Mouse (Mus musculus) liver, embryonic 12.5 days (tissue): ENCODE data around the gene Sorcs2. TPM values are rescaled to one million over a fixed set of nuclear protein-coding genes. Genes with fewer than 3 reads are reported as not detected.

Source experiments
- ATAC-seq: fragments of 200-750 bp; cut with Nextera tagmentation; 2 replicates; pipeline ENCODE4 v1.8.0; 2017; ENCODE audit warnings: moderate number of reproducible peaks, mild to moderate bottlenecking, moderate library complexity
- H3K27ac ChIP-seq: fragments of 300-500 bp; sonication (generic); 2 replicates; pipeline ENCODE4 v1.5.1; 2016; ENCODE audit warnings: mild to moderate bottlenecking
- H3K27me3 ChIP-seq: fragments of 300-500 bp; sonication (generic); replicated peaks from 2 replicates; pipeline ENCODE4 v1.6.1; 2016; ENCODE audit warnings: mild to moderate bottlenecking, moderate library complexity
- H3K36me3 ChIP-seq: fragments of 300-500 bp; sonication (generic); 2 replicates; pipeline ENCODE4 v1.6.1; 2016; ENCODE audit warnings: mild to moderate bottlenecking, moderate library complexity
- H3K4me1 ChIP-seq: fragments of 300-500 bp; sonication (generic); 2 replicates; pipeline ENCODE4 v1.6.1; 2016
- H3K4me2 ChIP-seq: fragments of 300-500 bp; sonication (generic); 2 replicates; pipeline ENCODE4 v1.6.1; 2016; ENCODE audit warnings: mild to moderate bottlenecking, moderate library complexity
- H3K4me3 ChIP-seq: fragments of 300-500 bp; sonication (generic); 2 replicates; pipeline ENCODE4 v1.5.1; 2016; ENCODE audit warnings: mild to moderate bottlenecking, moderate library complexity
- H3K9ac ChIP-seq: fragments of 300-500 bp; sonication (generic); 2 replicates; pipeline ENCODE4 v1.6.1; 2016; ENCODE audit warnings: mild to moderate bottlenecking, moderate library complexity
- H3K9me3 ChIP-seq: fragments of 300-500 bp; sonication (generic); replicated peaks from 2 replicates; pipeline ENCODE4 v1.6.1; 2016; ENCODE audit warnings: mild to moderate bottlenecking, moderate library complexity
- WGBS: fragments of 180-500 bp; shearing (Covaris S2); methylation state at CpG from one replicate; pipeline ENCODE4 v1.1.7; 2016; ENCODE audit not compliant: insufficient replicate concordance; 5-methylcytosine and 5-hydroxymethylcytosine counted together
- polyA plus RNA-seq: library from polyadenylated mRNA; unstranded; fragments of >200 nt; fragmentation: Nextera tagmentation; extraction: Ambion mirVana; gene quantifications from 2 replicates; pipeline ENCODE4 v1.2.1, GENCODE M21; 2016

Gene Sorcs2
- polyA plus RNA-seq, 1 experiment from 2014 or later, result 1.2 TPM

- no peaks in the 10 kb centered on the region; the same call in 1 of the 2 replicates for H3K27me3 ChIP-seq
- H3K4me2 ChIP-seq, result no peak overlapping the region
- H3K36me3 ChIP-seq, result no peaks in the 10 kb centered on the region
- 41% methylated on average over 5 of the region's 5 CpGs for WGBS
- H3K27ac ChIP-seq, result no peak overlapping the region
- H3K9me3 ChIP-seq, result no peaks in the 10 kb centered on the region
- no peaks in the 10 kb centered on the region for H3K4me1 ChIP-seq
- H3K4me3 ChIP-seq, result no peak overlapping the region
- no peak for ATAC-seq
- H3K9ac ChIP-seq, result no peak overlapping the region
Measured at GRCm38 (mm10) chr5:36118061-36118460, 279.9 kb downstream of the Sorcs2 start.

GRCm38 (mm10) chr5:36115519-36115918 lies 282.4 kb downstream of the Sorcs2 start:
- Histone ChIP-seq H3K27ac (no peak overlapping the region), H3K4me1 (no peaks in the 10 kb centered on the region), H3K9ac (no peak overlapping the region), H3K4me3 (no peak overlapping the region), H3K9me3 (no peaks in the 10 kb centered on the region), H3K4me2 (no peak overlapping the region), H3K36me3 (no peaks in the 10 kb centered on the region), H3K27me3 (no peaks in the 10 kb centered on the region)
- ATAC-seq, result no peak
- WGBS, result 61% methylated on average over 7 of the region's 7 CpGs

GRCm38 (mm10) chr5:36113696-36114095 lies 284.2 kb downstream of the Sorcs2 start:
- Histone ChIP-seq H3K36me3 (no peaks in the 10 kb centered on the region), H3K4me3 (no peak overlapping the region), H3K4me1 (no peaks in the 10 kb centered on the region), H3K4me2 (no peak overlapping the region), H3K9me3 (no peaks in the 10 kb centered on the region), H3K27me3 (no peaks in the 10 kb centered on the region), H3K27ac (no peak overlapping the region), H3K9ac (no peak overlapping the region)
- no peak for ATAC-seq
- 18% methylated on average over 2 of the region's 2 CpGs for WGBS

- Histone ChIP-seq H3K4me2 (no peak overlapping the region), H3K36me3 (no peaks in the 10 kb centered on the region), H3K9me3 (no peaks in the 10 kb centered on the region), H3K9ac (no peak overlapping the region), H3K27ac (no peak overlapping the region), H3K4me3 (no peak overlapping the region), H3K27me3 (no peaks in the 10 kb centered on the region), H3K4me1 (no peaks in the 10 kb centered on the region)
- no peak for ATAC-seq
- 54% methylated on average over 6 of the region's 6 CpGs for WGBS
Measured at GRCm38 (mm10) chr5:36112696-36113095, 285.2 kb downstream of the Sorcs2 start.

GRCm38 (mm10) chr5:36111516-36111915 lies 286.4 kb downstream of the Sorcs2 start:
- Histone ChIP-seq H3K9me3 (no peaks in the 10 kb centered on the region), H3K4me2 (no peak overlapping the region), H3K27me3 (no peaks in the 10 kb centered on the region), H3K4me1 (no peaks in the 10 kb centered on the region), H3K9ac (no peak overlapping the region), H3K4me3 (no peak overlapping the region), H3K36me3 (no peaks in the 10 kb centered on the region), H3K27ac (no peak overlapping the region)
- 56% methylated on average over 3 of the region's 3 CpGs for WGBS
- no peak for ATAC-seq

- H3K4me1 ChIP-seq, result no peaks in the 10 kb centered on the region
- 68% methylated on average over 4 of the region's 4 CpGs for WGBS
- H3K27me3 ChIP-seq, result no peaks in the 10 kb centered on the region
- H3K4me3 ChIP-seq, result no peak overlapping the region
- H3K27ac ChIP-seq, result no peak overlapping the region
- no peak overlapping the region for H3K9ac ChIP-seq
- H3K9me3 ChIP-seq, result no peaks in the 10 kb centered on the region
- no peaks in the 10 kb centered on the region for H3K36me3 ChIP-seq
- no peak overlapping the region for H3K4me2 ChIP-seq
- no peak for ATAC-seq
Measured at GRCm38 (mm10) chr5:36108339-36108887, 289.5 kb downstream of the Sorcs2 start.

- H3K27ac ChIP-seq, result no peak overlapping the region
- no peak for ATAC-seq
- no peak overlapping the region for H3K4me3 ChIP-seq
- H3K4me1 ChIP-seq, result no peaks in the 10 kb centered on the region
- no peaks in the 10 kb centered on the region for H3K9me3 ChIP-seq
- H3K27me3 ChIP-seq, result no peaks in the 10 kb centered on the region
- H3K36me3 ChIP-seq, result no peaks in the 10 kb centered on the region
- WGBS, result 69% methylated on average over 2 of the region's 2 CpGs
- H3K4me2 ChIP-seq, result no peak overlapping the region
- H3K9ac ChIP-seq, result no peak overlapping the region
Measured at GRCm38 (mm10) chr5:36103483-36103882, 294.5 kb downstream of the Sorcs2 start.

GRCm38 (mm10) chr5:36101129-36101528 lies 296.8 kb downstream of the Sorcs2 start:
- no peaks in the 10 kb centered on the region for H3K9me3 ChIP-seq
- H3K4me1 ChIP-seq, result no peaks in the 10 kb centered on the region
- H3K36me3 ChIP-seq, result no peaks in the 10 kb centered on the region
- 60% methylated on average over 10 of the region's 10 CpGs for whole genome bisulfite sequencing
- no peak overlapping the region for H3K4me3 ChIP-seq
- ATAC-seq, result no peak
- no peaks in the 10 kb centered on the region for H3K27me3 ChIP-seq
- H3K4me2 ChIP-seq, result no peak overlapping the region
- no peak overlapping the region for H3K9ac ChIP-seq
- H3K27ac ChIP-seq, result no peak overlapping the region

GRCm38 (mm10) chr5:36100488-36100887 lies 297.5 kb downstream of the Sorcs2 start:
- Histone ChIP-seq H3K27ac (no peak overlapping the region), H3K9ac (no peak overlapping the region), H3K4me3 (no peak overlapping the region), H3K4me1 (no peaks in the 10 kb centered on the region), H3K36me3 (no peaks in the 10 kb centered on the region), H3K9me3 (no peaks in the 10 kb centered on the region), H3K4me2 (no peak overlapping the region), H3K27me3 (no peaks in the 10 kb centered on the region)
- WGBS, result 60% methylated on average over 3 of the region's 3 CpGs
- ATAC-seq, result no peak

- no peak overlapping the region for H3K4me3 ChIP-seq
- no peak overlapping the region for H3K9ac ChIP-seq
- ATAC-seq, result no peak
- no peak overlapping the region for H3K4me2 ChIP-seq
- 36% methylated on average over 4 of the region's 4 CpGs for WGBS
- H3K27ac ChIP-seq, result no peak overlapping the region
- H3K36me3 ChIP-seq, result no peaks in the 10 kb centered on the region
- H3K27me3 ChIP-seq, result no peaks in the 10 kb centered on the region
- H3K4me1 ChIP-seq, result no peaks in the 10 kb centered on the region
- H3K9me3 ChIP-seq, result no peaks in the 10 kb centered on the region
Measured at GRCm38 (mm10) chr5:36099662-36100061, 298.3 kb downstream of the Sorcs2 start.

GRCm38 (mm10) chr5:36096046-36096445 lies 301.9 kb downstream of the Sorcs2 start:
- H3K4me3 ChIP-seq, result no peak overlapping the region
- ATAC-seq, result no peak
- no peak overlapping the region for H3K9ac ChIP-seq
- H3K27me3 ChIP-seq, result no peaks in the 10 kb centered on the region
- H3K9me3 ChIP-seq, result no peaks in the 10 kb centered on the region
- no peak overlapping the region for H3K27ac ChIP-seq
- whole genome bisulfite sequencing, result 63% methylated on average over 8 of the region's 8 CpGs
- H3K4me2 ChIP-seq, result no peak overlapping the region
- H3K4me1 ChIP-seq, result no peaks in the 10 kb centered on the region
- no peaks in the 10 kb centered on the region for H3K36me3 ChIP-seq

- Histone ChIP-seq H3K4me3 (no peak overlapping the region), H3K27me3 (no peaks in the 10 kb centered on the region), H3K27ac (no peak overlapping the region), H3K4me2 (no peak overlapping the region), H3K9me3 (no peaks in the 10 kb centered on the region), H3K36me3 (no peaks in the 10 kb centered on the region), H3K4me1 (no peaks in the 10 kb centered on the region), H3K9ac (no peak overlapping the region)
- 51% methylated on average over 7 of the region's 7 CpGs for WGBS
- no peak for ATAC-seq
Measured at GRCm38 (mm10) chr5:36090036-36090435, 307.9 kb downstream of the Sorcs2 start.

- no peak for ATAC-seq
- H3K4me2 ChIP-seq, result no peak overlapping the region
- H3K36me3 ChIP-seq, result no peaks in the 10 kb centered on the region
- no peak overlapping the region for H3K4me3 ChIP-seq
- no peaks in the 10 kb centered on the region for H3K9me3 ChIP-seq
- no peak overlapping the region for H3K9ac ChIP-seq
- H3K27ac ChIP-seq, result peak overlapping the region; percentile 56; the same call in 1 of the 2 replicates
- no peaks in the 10 kb centered on the region for H3K4me1 ChIP-seq
- WGBS, result 27% methylated on average over 2 of the region's 2 CpGs
- H3K27me3 ChIP-seq, result no peaks in the 10 kb centered on the region
Measured at GRCm38 (mm10) chr5:36089243-36089642, 308.7 kb downstream of the Sorcs2 start.
